Mouse (Mus musculus) spleen, postnatal 10 days (tissue): ENCODE results near the gene Pygl.
"Not testable (repeated sequence)": the region's sequence is repeated elsewhere in the genome, so short reads cannot be mapped to it uniquely, and the experiment has no call there.

Experiments
- DNase-seq, 2 experiments: peaks; one replicate each; pipeline ENCODE4 v3.0.0; 2021 to 2022; ENCODE audit warnings: low spot score in 2 of 2

Pygl gene

DNA sequence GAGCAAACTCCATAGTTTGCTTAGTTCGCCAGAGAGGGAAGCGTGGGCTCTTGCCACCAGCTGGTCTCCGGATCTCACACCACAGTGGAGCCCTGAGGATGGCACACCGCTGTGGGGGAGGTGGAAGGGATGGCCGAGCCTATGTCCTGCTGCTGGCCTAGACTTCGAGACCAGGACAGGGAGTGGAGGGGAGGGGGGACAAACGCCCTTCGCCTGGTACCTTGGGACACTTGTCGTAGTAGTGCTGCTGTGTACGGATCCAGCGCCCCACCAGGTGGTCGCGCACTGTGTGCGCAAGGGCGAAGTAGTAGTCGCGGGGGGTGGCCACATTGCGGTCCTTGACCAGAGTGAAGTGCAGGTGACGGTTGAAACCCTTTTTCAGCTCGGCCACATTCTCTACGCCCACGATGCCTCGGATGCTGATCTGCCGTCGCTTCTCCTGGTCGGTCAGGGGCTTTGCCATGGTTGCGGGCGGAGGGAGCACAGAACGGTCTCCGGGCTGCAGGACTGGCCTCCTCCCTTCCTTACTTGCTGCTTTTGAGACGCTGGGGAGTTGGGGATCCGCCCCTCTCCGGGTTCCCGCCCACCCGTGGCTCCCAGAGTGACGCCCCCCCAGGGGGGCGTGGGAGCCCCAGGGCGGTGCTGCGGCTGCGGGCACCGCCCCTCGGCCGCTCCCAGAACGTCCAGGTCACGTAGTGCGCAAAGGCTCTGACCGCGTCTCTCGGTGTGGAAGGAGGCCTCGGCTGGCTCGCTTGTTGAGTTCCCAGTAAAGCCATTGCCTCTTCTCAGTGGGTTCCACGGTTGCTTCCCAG lies 4.0 kb downstream of the Pygl start:
- DNase-seq, result peak; percentile 44 to 75

DNA sequence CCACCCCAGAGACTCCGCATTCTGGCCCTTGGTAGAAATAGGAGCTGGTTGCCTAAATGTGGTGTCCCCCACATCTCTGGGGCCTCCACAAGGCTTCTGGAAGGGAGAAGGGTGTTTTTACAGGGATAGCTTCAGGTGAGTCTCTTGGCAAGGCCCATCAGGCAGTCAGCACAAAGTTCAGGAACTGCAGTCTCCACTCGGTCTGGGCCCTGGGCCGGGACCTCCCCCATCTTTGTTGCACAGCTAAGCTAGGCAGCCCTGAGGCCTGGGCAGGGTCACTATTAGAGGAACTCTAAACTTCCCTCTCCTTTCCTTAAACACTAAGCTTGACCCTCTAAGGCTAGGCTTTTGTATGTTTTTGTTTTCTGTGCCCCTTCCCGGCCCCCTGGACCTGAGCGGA lies 4.6 kb downstream of the Pygl start:
- no peak for DNase-seq

DNA sequence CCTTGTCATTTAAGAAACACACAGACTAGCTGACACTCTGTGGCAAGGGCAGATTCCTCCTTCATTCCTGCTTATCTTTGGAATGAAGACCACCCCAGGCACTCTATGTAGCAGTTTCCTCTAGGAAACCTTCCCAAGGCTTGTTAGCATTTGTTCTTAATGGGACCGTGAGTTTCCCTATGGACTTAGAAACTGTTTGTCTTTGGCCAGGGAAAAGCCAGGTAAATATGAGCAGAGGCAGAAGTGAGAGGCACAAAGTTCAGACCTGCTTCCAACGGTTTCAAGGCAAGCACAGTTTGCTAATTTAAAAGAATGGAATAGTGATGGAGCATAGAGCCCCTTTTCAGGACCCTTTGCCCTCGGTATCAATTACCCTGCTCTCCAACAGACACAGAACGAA lies 8.0 kb downstream of the Pygl start:
- no peak for DNase-seq

DNA sequence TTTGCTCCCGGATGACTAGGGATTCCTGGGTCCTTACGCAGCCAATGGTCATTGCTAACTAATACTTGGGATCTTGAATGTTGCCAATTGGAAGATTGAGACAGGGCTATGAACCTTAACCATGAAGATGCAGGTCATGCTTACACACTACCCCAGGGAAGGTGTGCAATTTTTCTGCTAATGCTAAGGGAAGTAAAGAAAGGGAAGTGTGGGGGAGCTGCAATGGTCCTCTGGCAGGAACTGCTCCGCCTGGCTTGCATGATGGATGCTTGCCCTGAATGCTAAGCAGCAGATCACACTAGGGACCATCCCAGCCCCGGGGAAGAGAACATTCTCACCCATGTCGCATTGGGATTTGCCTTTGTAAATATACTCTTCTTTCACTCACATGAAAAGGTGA lies 9.9 kb downstream of the Pygl start:
- peak in 1 of 2 experiments; percentile 7 for DNase-seq

DNA sequence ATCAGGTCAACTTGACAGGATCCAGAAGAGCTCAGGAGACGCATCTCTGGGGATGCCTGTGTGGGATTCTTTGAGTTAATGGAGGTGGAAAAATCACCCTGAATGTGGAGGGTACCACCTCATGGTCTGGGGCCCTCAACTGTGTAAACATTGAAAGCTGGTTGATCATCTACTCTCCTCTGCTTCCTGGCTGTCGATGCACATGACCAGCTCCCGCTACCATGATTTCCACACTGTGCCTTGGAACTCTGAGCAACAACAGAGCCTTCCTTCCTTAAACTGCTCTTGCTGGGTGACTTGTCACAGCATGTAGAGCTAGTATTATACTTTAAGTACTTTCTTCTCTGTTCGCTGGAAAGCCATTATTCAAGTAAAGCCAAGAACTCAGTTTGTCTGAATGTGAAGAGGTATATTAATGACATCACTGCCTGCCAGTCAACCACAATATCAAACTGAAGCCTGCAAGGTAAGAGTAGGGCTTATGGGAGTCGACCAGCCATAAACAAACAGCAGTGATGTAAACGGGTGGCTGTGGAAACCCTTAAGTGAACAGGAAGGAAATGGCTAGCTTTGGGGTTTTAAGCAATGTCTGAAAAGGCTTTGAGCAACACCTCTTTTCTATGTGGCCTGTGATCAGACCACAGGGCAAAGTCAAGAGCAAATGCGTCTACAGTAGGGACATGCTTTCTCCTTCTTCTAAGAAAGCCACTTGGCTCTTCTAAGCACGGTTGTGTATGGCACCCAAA lies 12.3 kb downstream of the Pygl start:
- DNase-seq, result no peak

DNA sequence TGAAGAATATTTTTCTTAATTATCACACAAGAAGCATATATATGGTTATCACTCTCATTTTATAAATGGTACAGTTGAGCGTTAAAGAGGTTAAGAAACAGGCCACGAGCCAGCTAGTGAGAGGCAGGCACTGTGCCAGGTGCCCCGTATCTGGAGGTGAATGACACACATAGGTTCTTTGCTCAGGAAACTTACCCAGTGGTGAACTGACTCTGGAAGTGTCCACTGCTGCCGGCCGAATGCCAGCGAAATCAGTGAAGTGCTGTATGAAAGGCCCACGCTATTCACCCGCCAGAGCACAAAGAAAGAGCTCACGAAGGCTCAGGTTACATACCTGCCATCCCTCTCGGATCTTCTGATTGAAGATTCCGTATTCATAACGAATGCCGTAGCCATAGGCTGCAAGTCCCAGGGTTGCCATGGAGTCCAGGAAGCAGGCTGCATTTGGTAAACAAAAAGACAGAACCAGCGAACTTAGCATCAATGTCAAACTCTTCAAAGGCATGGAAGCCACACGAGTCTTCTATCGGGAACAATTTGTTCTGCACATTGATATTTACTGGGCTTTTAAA lies 15.0 kb downstream of the Pygl start:
- DNase-seq, result no peak

DNA sequence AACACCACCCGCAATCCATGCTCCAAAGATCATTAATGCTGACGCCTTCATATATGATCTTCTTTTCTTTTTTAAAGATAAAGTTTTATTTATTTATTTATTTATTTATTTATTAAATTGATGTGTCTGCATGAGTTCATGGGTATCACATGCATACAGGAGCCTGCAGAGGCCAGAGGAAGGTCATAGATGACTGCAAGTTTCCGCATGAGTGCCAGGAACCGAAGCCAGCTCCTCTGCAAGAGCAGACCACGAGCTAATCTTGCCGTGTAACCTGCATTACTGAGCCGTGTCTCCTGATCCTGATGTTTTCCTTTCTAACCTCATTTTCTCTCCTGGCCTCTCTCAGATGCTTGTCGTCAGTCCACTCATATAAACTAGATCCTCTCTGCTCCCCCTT lies 17.0 kb downstream of the Pygl start:
- no peak for DNase-seq

DNA sequence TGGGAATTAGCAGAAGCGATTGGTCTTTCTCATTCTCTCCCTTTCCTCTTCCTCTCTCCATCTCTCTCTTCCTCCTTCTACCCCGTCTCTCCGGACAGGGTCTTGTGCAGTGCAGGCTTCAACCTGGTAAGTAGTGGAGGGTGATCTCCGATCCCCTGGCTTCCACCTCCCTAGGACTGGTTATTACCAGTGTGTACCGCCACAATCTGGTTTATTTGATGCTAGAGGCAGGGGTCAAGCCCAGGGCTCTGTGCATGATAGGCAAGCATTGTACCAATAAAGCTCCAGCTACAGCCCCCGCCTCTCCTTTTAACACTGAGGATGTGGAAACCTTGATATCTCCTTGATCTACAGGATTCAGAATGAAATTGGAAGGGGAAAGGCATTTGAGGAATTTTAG lies 17.7 kb downstream of the Pygl start:
- no peak for DNase-seq

DNA sequence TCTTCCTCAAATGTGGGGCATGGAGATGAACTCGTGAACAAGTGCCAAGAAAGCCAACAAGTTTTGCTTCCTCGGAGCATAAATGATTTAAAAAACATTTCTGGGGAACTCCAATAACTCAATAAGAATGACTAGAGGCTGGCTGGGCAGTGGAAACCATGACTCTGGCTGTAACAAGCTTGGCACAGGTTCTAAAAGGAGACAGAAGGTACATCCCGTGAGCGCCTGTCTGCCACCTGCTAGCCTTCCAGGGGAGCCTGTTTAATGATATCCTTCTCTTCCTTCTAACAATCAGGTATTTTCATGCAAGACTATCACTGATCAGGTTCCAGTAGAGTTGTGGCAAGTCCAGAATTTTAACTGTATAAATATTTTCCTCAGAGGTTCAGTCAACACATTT lies 18.8 kb downstream of the Pygl start:
- no peak for DNase-seq

DNA sequence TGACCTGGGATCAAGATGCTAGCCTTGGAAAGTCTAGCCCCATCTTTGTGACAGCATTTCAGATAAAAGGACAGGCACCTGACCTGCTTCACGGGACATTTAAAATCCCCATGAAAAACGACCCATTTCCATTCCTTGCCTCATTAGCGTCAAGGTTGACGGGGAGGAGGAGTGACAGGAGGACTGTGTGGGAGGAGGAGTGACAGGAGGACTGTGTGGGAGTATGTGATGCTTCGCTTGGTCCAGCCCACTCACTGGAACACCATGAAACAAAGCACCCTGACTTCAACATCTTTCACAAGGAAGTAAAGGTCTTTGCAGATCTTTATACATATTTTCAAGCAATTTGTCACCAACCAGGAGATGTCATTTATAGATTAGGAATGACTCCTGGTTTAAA lies 23.1 kb downstream of the Pygl start:
- DNase-seq, result no peak

DNA sequence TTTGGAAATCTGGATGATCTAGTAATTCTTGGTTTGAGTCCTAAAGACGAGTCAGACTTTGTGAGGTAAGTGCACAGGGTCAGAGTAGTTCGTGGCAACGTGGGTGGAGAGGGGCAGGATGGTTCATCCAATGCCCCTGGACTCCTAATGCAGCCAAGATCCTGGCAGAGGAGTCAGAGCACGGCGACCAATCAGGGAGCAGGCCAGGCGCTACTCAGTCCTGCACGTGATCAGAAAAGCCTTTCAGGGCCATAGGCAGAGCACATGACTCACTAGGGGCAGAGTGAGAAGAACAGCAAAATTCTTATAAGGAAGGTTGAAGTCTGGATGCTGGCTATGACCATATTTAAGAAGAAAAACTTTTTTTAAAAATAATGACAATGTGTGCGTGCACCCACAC lies 26.9 kb downstream of the Pygl start:
- DNase-seq, result no peak

DNA sequence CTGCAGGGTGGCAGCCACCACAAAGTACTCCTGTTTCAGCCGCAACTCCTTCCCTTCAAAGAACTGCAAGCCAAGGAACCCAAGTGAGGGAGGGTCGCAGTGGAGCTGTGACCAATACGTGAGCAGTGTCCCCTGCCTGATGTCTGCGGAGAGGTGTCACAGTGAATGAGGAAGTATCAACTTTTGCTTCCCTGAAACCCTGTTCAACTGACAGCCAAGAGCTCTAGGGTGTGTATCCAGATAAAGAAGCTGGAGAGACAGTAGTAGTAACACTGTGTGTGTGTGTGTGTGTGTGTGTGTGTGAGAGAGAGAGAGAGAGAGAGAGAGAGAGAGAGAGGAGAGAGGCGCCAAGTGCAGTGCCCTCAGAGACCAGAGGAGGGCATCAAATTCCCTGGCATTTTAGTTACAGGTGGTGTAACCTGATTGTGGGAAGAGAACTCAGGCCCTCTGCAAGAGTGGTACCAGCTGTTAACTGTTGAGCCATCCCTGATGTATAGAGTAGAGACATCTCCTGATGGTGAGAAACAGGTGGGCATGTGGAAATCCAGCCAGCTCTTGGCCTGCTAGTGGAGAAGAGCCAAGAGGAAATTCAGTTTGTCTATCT lies 29.3 kb downstream of the Pygl start:
- DNase-seq, result no peak

DNA sequence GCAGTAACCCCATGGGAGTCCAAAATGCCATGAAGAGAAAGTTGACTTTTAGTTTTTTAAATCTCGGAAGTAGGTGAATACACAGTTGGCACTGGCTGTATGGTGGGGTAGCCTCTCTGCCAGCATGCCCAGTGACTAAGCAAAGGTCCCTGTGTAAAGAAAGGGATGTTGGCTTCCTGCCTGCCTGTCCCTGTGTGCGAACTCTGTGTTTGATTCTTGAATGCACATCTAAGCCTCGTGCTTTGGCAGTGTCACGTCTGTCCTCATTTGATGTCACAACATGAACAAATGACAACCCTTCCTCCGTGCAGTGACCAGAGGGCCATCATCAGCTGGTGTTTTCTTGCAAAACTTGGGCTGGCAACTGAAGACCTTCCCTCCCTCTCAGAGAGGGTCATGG lies 34.9 kb downstream of the Pygl start:
- no peak for DNase-seq

DNA sequence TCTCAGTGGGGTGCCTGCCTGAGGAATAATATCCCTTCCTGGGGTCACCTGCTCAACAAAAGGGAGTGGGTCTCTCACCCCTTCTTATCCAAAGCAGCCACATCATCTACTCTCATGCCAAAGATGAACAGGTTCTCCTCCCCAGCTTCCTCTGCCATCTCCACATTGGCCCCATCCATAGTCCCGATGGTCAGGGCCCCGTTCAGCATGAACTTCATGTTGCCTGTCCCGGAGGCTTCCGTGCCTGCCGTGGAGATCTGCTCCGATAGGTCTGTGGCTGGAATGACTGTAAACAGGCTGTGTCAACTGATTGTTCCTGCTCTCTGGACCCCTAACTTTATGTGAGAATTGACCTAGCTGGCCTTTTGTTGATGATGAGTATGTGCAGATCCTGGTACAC lies 35.9 kb downstream of the Pygl start:
- no peak for DNase-seq

DNA sequence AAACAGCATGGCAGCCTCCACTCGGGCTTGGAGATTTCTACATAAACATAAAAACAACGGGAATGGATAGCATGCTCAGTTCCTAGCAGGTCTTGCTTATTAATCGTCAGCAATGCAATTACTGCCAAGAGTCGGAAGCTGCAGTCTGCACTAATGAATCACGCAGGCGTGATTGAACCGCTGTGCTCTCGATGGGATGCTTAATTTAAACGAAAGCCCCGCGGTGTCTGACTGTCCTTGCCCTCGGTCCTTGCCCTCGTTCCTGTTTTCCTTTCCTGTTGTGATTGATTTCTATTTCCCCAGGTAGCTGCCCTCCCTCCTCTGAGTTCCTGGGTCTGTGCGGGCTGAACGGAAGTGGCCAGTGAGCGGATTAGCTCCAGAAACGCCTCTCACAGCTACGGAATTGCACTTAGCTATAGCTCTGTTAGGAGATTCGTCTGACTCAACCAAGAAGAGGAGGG lies 39.0 kb downstream of the Pygl start:
- DNase-seq, result no peak

DNA sequence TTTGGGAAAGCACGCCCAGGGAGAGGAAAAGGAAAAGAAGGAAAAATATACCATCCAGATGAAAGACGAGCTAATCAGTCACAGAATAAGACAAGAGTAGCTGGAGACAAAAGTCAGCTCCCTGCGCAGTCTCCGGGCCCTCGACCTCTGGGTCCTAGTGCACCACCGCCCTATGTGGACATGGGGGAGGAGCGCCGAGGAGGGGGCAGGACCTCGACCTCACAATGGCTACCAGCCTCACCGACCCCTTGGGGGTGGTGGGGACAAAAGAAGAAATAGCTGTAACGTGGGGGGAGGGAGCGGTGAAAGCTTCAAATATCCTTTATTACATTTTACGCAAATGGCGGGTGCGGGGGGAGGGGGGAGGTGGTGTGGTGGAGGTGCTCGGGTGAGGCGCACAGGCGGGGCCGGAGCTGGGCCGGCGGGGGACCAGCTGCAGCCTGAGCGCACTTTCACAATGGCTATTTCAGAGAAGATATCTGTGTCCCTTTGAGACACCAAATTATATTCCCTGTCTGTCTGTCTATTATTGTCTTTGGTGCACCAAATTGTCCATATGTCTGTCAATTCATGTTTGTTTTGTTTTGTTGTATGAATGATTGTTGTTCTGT lies 47.0 kb downstream of the Pygl start:
- DNase-seq, result no peak

DNA sequence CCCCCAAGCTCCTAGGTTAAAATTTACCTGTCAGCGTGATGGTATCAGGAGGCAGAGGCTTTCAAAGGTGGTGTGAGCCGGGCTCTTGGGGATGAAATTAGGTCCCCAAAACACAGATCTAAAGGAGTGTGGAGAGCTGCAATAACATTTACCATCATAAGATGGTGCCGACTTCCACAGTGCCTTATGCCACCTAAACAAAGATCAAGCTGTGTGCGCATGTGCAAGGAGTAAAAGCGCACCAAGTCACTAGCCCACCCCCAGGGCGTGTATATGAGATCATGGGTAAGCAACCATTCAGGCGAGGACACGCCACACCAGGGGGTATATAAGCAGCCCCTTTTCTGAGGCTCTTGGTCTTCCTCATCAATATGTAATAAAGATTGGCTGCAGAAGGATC lies 47.8 kb downstream of the Pygl start:
- DNase-seq, result not testable (repeated sequence)

DNA sequence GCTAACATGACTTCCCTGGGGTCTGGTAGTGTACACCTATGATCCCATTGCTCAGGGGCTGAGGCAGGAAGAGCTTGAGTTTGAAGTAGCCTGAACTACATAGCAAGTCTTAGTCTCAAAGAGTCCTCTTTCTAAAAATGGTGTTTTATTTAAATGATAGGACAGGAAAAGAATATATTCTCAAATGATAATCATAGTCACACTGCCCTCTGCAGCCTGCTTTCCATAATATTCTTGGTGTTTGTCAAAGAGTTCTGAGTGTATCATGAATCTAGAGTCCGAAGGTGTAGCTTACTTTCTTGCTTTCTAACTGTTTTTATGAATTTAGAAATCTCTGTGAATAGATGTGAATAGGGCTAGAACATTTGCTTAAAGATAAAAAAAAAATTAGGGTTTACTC lies 61.3 kb downstream of the Pygl start:
- no peak for DNase-seq

DNA sequence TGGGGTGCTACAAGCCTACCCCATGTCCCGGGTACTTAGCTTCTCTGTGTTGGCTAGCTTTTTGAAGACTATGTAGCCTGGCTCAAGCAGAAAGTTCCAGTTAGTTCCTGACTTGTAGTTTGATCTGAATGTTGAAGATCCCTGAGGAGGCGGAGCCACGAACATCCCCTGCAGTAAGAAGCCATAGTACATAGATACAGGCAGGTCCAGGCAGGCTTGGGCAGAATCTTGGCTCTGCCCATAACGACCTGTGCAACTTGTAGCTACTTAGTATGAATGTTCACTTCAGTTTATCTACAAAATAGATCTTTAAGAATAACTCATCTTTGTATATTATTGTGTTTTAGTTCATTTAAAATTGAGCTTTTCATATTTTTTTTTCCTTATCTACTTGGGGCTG lies 63.3 kb downstream of the Pygl start:
- no peak for DNase-seq

DNA sequence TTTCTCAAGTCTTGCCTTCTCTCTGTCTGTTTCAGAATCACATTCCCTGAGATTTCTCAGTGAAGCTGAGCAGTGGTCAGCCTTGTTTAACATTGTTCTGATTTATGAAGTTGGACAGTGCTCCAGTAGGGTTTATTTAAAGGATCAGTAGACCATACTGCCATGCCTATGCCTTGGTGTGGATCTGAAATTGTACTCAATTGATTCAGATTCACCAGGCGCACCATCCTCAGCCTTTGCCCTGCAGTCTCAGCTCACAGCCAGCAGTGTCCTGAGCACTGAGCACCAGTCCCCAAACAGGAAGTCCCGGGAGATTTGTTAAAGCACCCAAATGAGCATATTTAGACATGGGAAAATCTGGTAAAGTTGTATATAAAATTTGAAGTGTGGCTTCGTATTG lies 66.5 kb downstream of the Pygl start:
- DNase-seq, result no peak

DNA sequence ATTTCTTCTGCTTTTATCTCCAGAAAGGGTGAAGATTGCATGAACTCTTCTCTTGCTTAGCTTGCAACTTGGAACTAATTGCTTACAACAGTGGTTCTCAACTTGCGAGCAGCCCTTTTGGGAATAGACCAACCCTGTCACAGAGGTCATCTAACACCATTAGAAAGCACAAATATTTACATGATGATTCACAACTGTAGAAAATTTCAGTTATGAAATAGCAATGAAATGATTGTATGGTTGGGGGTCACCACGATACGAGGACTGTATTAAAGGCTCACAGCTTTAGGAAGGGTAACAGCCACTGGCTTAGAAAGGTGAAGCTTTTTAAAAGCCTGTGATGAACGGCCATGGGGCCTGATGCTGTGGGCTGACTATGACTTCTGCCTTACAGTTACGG lies 70.2 kb downstream of the Pygl start:
- no peak for DNase-seq
